ENCODE assay signal across 9 mouse cellular contexts in the genomic region with DNA sequence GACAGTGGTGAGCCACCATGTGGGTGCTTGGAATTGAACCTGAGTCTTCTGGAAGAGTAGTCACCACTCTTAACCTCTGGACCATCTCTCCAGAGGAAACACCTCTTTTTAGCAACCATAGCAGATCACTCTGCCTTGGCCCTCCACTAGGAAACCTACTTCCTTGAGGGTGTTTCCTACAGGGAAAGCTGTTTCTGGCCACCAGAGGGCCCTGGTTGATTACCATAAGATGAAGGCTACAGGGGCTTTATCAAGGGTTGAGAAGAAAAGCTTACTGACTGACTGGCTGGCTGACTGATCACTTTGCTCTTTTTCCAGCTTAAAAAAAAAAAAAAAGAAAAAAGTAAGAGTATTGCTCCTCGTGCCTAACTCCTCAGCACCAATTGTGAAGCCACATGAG. TPM values are rescaled to one million over a fixed set of nuclear protein-coding genes. Genes with fewer than 3 reads are reported as not detected.
DNase-seq lines count a peak whose midpoint lies in the region; ATAC-seq lines count a peak whose summit lies in the region.
"Had no signal": no experiment of that assay in that cellular context is flagged by ENCODE, and none has a peak within 500 bp of the region (broad histone marks: within the 10 kb centered on the region; RNA-seq: fewer than 3 reads in every experiment).

No protein-coding gene starts in this region.

- 0 out of 2 replicates have a peak, but pooled peaks cover 3% of the 10 kb centered on the region for H3K4me1 ChIP-seq in intestine, embryonic 15.5 days (replicated peaks)
- 0 out of 2 replicates have a peak, but pooled peaks cover 4% of the 10 kb centered on the region for H3K4me1 ChIP-seq in midbrain, embryonic 13.5 days (replicated peaks)

- H3K9ac ChIP-seq in intestine, embryonic 15.5 days = no peak overlapping the region
- H3K9ac ChIP-seq in midbrain, embryonic 13.5 days (replicated peaks) = no peak overlapping the region

- no peaks in the 10 kb centered on the region for H3K27me3 ChIP-seq in intestine, embryonic 15.5 days (replicated peaks)
- H3K27me3 ChIP-seq in midbrain, embryonic 13.5 days = no peaks in the 10 kb centered on the region

- no peaks in the 10 kb centered on the region for H3K9me3 ChIP-seq in intestine, embryonic 15.5 days
- H3K9me3 ChIP-seq in midbrain, embryonic 13.5 days = no peaks in the 10 kb centered on the region

- H3K4me2 ChIP-seq in intestine, embryonic 15.5 days (replicated peaks) = no peak overlapping the region
- no peak overlapping the region for H3K4me2 ChIP-seq in midbrain, embryonic 13.5 days (replicated peaks)

- H3K27ac ChIP-seq in intestine, embryonic 15.5 days = no peak overlapping the region
- H3K27ac ChIP-seq in midbrain, embryonic 13.5 days = no peak overlapping the region

- DNase-seq in spleen, adult 18-20 months = peak; percentile 34 to 61
- DNase-seq in spleen, adult 12 weeks (ENCODE audit: low spot score) = no peak
- peak; percentile 55 to 69 for DNase-seq in cerebellum, postnatal 4 days (ENCODE audit: low spot score in 2 of 2)
- DNase-seq in gastrocnemius, postnatal 10 days = peak; percentile 73
- DNase-seq in left cerebral cortex, adult 8-10 months (ENCODE audit: low spot score in 2 of 2) = peak; percentile 45 to 46
- peak; percentile 60 to 65 for DNase-seq in spleen, postnatal 36 days (ENCODE audit: low spot score in 2 of 2)

- no peaks in the 10 kb centered on the region for H3K36me3 ChIP-seq in intestine, embryonic 15.5 days
- H3K36me3 ChIP-seq in midbrain, embryonic 13.5 days = no peaks in the 10 kb centered on the region

- no peak overlapping the region for H3K4me3 ChIP-seq in intestine, embryonic 15.5 days (replicated peaks)
- no peak overlapping the region for H3K4me3 ChIP-seq in midbrain, embryonic 13.5 days (replicated peaks)

- ATAC-seq in intestine, embryonic 15.5 days = peak; percentile 90
- ATAC-seq in midbrain, embryonic 13.5 days = peak; percentile 78

- WGBS in intestine, embryonic 15.5 days = 9% methylated on average over 1 of the region's 1 CpGs
- 0% methylated on average over 1 of the region's 1 CpGs for WGBS in midbrain, embryonic 13.5 days

RNA-seq across cellular contexts. Expression of gene Creg2, which starts 34.6 kb away (rescaled TPM):
- under 1 TPM; 0.14 to 0.18 TPM for total RNA-seq in gastrocnemius, postnatal 10 days (2021)
- 0.37 and 0.39 TPM in 2 replicates for polyA plus RNA-seq in intestine, embryonic 15.5 days (2015; fragmentation: Nextera tagmentation; extraction: Ambion mirVana)
- 10 to 100 TPM; 74.3 to 92.0 (median 82.8) TPM for total RNA-seq in left cerebral cortex, adult 8-10 months (2022)
- 3.7 and 3.8 TPM in 2 replicates for polyA plus RNA-seq in midbrain, embryonic 13.5 days (2015; fragmentation: Nextera tagmentation; extraction: Ambion mirVana)

RNA-seq across cellular contexts. Expression of gene Rfx8, which starts 35.0 kb away (rescaled TPM):
- total RNA-seq in gastrocnemius, postnatal 10 days (2021) = under 1 TPM; 0.25 to 0.45 TPM
- polyA plus RNA-seq in intestine, embryonic 15.5 days (2015; fragmentation: Nextera tagmentation; extraction: Ambion mirVana) = 0.13 and 0.20 TPM in 2 replicates
- total RNA-seq in left cerebral cortex, adult 8-10 months (2022) = under 1 TPM in 2 of 4 experiments, not detected in 2; 0.17 to 0.32 TPM
- polyA plus RNA-seq in midbrain, embryonic 13.5 days (2015; fragmentation: Nextera tagmentation; extraction: Ambion mirVana) = 0.13 and 0.28 TPM in 2 replicates
- total RNA-seq: neutrophil, adult 5-6 weeks had no signal

Comparison
In these comparisons a context has a peak if more than half of its experiments do, and no peak if none do; other contexts are left out.
1. RNA of gene Creg2, which starts 34.6 kb away (total RNA-seq): 74.3 to 92.0 TPM in left cerebral cortex, adult 8-10 months; 0.14 to 0.18 TPM in gastrocnemius, postnatal 10 days; every median in the first group is over 10 times any median in the second.